Mouse (Mus musculus) CD8-positive naive resting alpha-beta T cell, adult 57 days (primary cell): Measurements from ENCODE around the gene Fmnl2. TPM values are rescaled to one million over a fixed set of nuclear protein-coding genes. Genes with fewer than 3 reads are reported as not detected.

Experiments used
- total RNA-seq: library from RNA; stranded (reverse); gene quantifications from one replicate; pipeline ENCODE4 v1.2.4, GENCODE M21; 2023

Fmnl2 gene
- total RNA-seq = 0.67 TPM

DNA sequence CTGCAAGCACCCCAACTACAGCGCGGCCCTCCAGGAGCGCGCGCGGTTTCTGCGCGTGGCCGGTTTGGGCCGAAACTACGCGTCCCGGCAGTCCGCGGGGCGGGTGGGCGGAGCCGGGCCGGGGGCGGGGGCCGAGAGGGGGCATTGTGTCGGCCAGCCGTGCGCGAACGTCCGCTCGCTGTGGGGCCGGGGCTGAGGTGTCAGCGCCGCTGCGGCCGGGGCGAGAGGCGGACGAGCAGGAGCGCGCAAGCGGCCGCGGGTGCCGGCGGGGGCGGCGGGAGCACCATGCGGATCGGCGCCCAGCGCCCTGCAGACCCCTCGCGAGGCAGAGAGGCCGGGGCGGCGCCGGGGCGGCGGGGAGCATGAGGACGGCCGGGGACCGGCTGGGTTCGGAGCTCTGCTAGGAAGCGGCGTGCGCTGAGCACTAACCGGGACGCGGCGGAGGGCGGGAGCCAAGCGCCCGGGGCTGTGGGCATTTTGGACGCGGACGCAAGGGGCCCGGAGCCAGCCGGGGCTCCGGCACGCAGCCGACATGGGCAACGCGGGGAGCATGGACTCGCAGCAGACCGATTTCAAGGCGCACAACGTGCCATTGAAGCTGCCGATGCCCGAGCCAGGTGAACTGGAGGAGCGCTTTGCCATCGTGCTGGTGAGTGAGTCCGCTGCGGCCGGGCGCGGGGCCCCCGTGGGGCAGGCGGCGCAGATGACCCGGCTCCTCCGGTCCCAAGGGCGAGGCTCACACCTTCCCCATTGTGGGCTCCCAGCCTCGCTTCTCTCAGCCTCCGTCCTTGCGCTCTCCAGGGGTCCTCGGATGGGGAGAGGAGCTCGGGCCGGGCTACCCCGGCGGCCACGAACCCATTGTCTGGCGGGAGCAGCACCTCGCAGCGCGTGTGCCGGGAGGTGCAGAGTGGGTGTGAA, at the start of gene Fmnl2:
Gene Fmnl2 (plus strand): TSS at position 250 of the 918 bp plus-strand sequence.

Other genes with a start within 250 kb of the Fmnl2 start
- gene Cacnb4, start 181.0 kb upstream of the Fmnl2 start, total RNA-seq = 0.15 TPM
- 22.8 TPM for gene Stam2, start 115.6 kb upstream of the Fmnl2 start, total RNA-seq